Mouse (Mus musculus): ENCODE measurements around the gene Tmem235. TPM values are rescaled to one million over a fixed set of nuclear protein-coding genes. Genes with fewer than 3 reads are reported as not detected.
A peak's percentile ranks its signal among the peaks of the same experiment; 100 is the strongest.

Gene Tmem235
- polyA plus RNA-seq, 1 experiment = not detected

- Histone ChIP-seq H3K9me3 (replicated peaks; ENCODE audit: control insufficient read depth, insufficient read depth, low read length, poor library complexity, severe bottlenecking) (no peaks in the 10 kb centered on the region), H3K4me1 (ENCODE audit: control insufficient read depth, insufficient read depth, low read length) (peaks cover 4% of the 10 kb centered on the region), H3K27me3 (ENCODE audit: control insufficient read depth, insufficient read depth, low read length, poor library complexity, severe bottlenecking) (no peaks in the 10 kb centered on the region), H3K36me3 (ENCODE audit: control insufficient read depth, insufficient read depth, low read length, poor library complexity, severe bottlenecking) (peaks cover 31% of the 10 kb centered on the region), H3K4me3 (ENCODE audit: low read depth, low read length) (no peak overlapping the region), H3K9ac (ENCODE audit: low read depth, poor library complexity, severe bottlenecking) (no peak overlapping the region), H3K27ac (ENCODE audit: insufficient read depth, low read length) (no peak overlapping the region)
- TF ChIP-seq CTCF (IDR thresholded peaks at IDR 0.05; ENCODE audit: low read depth, low read length) = no peak
- TF ChIP-seq POLR2A (IDR thresholded peaks at IDR 0.05; ENCODE audit: insufficient read depth, low read length) = no peak
- no peak for TF ChIP-seq EP300 (IDR thresholded peaks at IDR 0.05; ENCODE audit: insufficient read depth, low read depth, low read length)
These were observed 40.4 kb upstream of the Tmem235 start for GRCm38 (mm10) chr11:117820173-117820572.

GRCm38 (mm10) chr11:117821868-117822267 lies 38.7 kb upstream of the Tmem235 start:
- H3K4me3 ChIP-seq (ENCODE audit: low read depth, low read length) = no peak overlapping the region
- no peak overlapping the region for H3K27ac ChIP-seq (ENCODE audit: insufficient read depth, low read length)
- H3K9me3 ChIP-seq (replicated peaks; ENCODE audit: control insufficient read depth, insufficient read depth, low read length, poor library complexity, severe bottlenecking) = no peaks in the 10 kb centered on the region
- no peaks in the 10 kb centered on the region for H3K27me3 ChIP-seq (ENCODE audit: control insufficient read depth, insufficient read depth, low read length, poor library complexity, severe bottlenecking)
- peaks cover 4% of the 10 kb centered on the region for H3K4me1 ChIP-seq (ENCODE audit: control insufficient read depth, insufficient read depth, low read length)
- H3K36me3 ChIP-seq (ENCODE audit: control insufficient read depth, insufficient read depth, low read length, poor library complexity, severe bottlenecking) = peaks cover 29% of the 10 kb centered on the region
- no peak overlapping the region for H3K9ac ChIP-seq (ENCODE audit: low read depth, poor library complexity, severe bottlenecking)
- no peak for TF ChIP-seq POLR2A (IDR thresholded peaks at IDR 0.05; ENCODE audit: insufficient read depth, low read length)
- TF ChIP-seq CTCF (IDR thresholded peaks at IDR 0.05; ENCODE audit: low read depth, low read length) = no peak
- TF ChIP-seq EP300 (IDR thresholded peaks at IDR 0.05; ENCODE audit: insufficient read depth, low read depth, low read length) = no peak

GRCm38 (mm10) chr11:117822728-117823241 lies 37.8 kb upstream of the Tmem235 start:
- H3K9ac ChIP-seq (ENCODE audit: low read depth, poor library complexity, severe bottlenecking) = no peak overlapping the region
- TF ChIP-seq EP300 (IDR thresholded peaks at IDR 0.05; ENCODE audit: insufficient read depth, low read depth, low read length) (no peak), POLR2A (IDR thresholded peaks at IDR 0.05; ENCODE audit: insufficient read depth, low read length) (no peak), CTCF (IDR thresholded peaks at IDR 0.05; ENCODE audit: low read depth, low read length) (no peak)
- no peak overlapping the region for H3K27ac ChIP-seq (ENCODE audit: insufficient read depth, low read length)
- peaks cover 29% of the 10 kb centered on the region for H3K36me3 ChIP-seq (ENCODE audit: control insufficient read depth, insufficient read depth, low read length, poor library complexity, severe bottlenecking)
- H3K9me3 ChIP-seq (replicated peaks; ENCODE audit: control insufficient read depth, insufficient read depth, low read length, poor library complexity, severe bottlenecking) = no peaks in the 10 kb centered on the region
- H3K4me3 ChIP-seq (ENCODE audit: low read depth, low read length) = no peak overlapping the region
- H3K4me1 ChIP-seq (ENCODE audit: control insufficient read depth, insufficient read depth, low read length) = peaks cover 4% of the 10 kb centered on the region
- no peaks in the 10 kb centered on the region for H3K27me3 ChIP-seq (ENCODE audit: control insufficient read depth, insufficient read depth, low read length, poor library complexity, severe bottlenecking)

GRCm38 (mm10) chr11:117823411-117823810 lies 37.1 kb upstream of the Tmem235 start:
- no peak for TF ChIP-seq CTCF (IDR thresholded peaks at IDR 0.05; ENCODE audit: low read depth, low read length)
- TF ChIP-seq POLR2A (IDR thresholded peaks at IDR 0.05; ENCODE audit: insufficient read depth, low read length) = no peak
- TF ChIP-seq EP300 (IDR thresholded peaks at IDR 0.05; ENCODE audit: insufficient read depth, low read depth, low read length) = no peak
- H3K36me3 ChIP-seq (ENCODE audit: control insufficient read depth, insufficient read depth, low read length, poor library complexity, severe bottlenecking) = peaks cover 28% of the 10 kb centered on the region
- no peaks in the 10 kb centered on the region for H3K27me3 ChIP-seq (ENCODE audit: control insufficient read depth, insufficient read depth, low read length, poor library complexity, severe bottlenecking)
- no peak overlapping the region for H3K27ac ChIP-seq (ENCODE audit: insufficient read depth, low read length)
- H3K9me3 ChIP-seq (replicated peaks; ENCODE audit: control insufficient read depth, insufficient read depth, low read length, poor library complexity, severe bottlenecking) = no peaks in the 10 kb centered on the region
- H3K4me3 ChIP-seq (ENCODE audit: low read depth, low read length) = no peak overlapping the region
- peaks cover 4% of the 10 kb centered on the region for H3K4me1 ChIP-seq (ENCODE audit: control insufficient read depth, insufficient read depth, low read length)
- H3K9ac ChIP-seq (ENCODE audit: low read depth, poor library complexity, severe bottlenecking) = no peak overlapping the region

- Histone ChIP-seq H3K4me1 (ENCODE audit: control insufficient read depth, insufficient read depth, low read length) (peaks cover 4% of the 10 kb centered on the region), H3K36me3 (ENCODE audit: control insufficient read depth, insufficient read depth, low read length, poor library complexity, severe bottlenecking) (peaks cover 28% of the 10 kb centered on the region)
These were observed 36.2 kb upstream of the Tmem235 start for GRCm38 (mm10) chr11:117824060-117824969.

More at GRCm38 (mm10) chr11:117824060-117824969, 36.2 kb upstream of the Tmem235 start:
- H3K27ac ChIP-seq (ENCODE audit: insufficient read depth, low read length) = no peak overlapping the region
- H3K9ac ChIP-seq (ENCODE audit: low read depth, poor library complexity, severe bottlenecking) = peak overlapping the region; percentile 86
- peak overlapping the region; percentile 93 for H3K4me3 ChIP-seq (ENCODE audit: low read depth, low read length)
- TF ChIP-seq EP300 (IDR thresholded peaks at IDR 0.05; ENCODE audit: insufficient read depth, low read depth, low read length) (no peak), CTCF (IDR thresholded peaks at IDR 0.05; ENCODE audit: low read depth, low read length) (peak; percentile 89), POLR2A (IDR thresholded peaks at IDR 0.05; ENCODE audit: insufficient read depth, low read length) (no peak)
- no peaks in the 10 kb centered on the region for H3K9me3 ChIP-seq (replicated peaks; ENCODE audit: control insufficient read depth, insufficient read depth, low read length, poor library complexity, severe bottlenecking)
- no peaks in the 10 kb centered on the region for H3K27me3 ChIP-seq (ENCODE audit: control insufficient read depth, insufficient read depth, low read length, poor library complexity, severe bottlenecking)

All from ES-Bruce4 (cell line).